Mouse (Mus musculus) testis, adult 2 months (tissue): Measurements from ENCODE around the gene Inhbc. TPM values are rescaled to one million over a fixed set of nuclear protein-coding genes. Genes with fewer than 3 reads are reported as not detected.

Experiments used
- H3K27ac ChIP-seq: fragments of 200-500 bp; 2 replicates; pipeline ENCODE4 v1.5.1; 2012; ENCODE audit warnings: low read depth, low read length; ENCODE audit not compliant: control insufficient read depth, insufficient read depth
- H3K27me3 ChIP-seq: fragments of 200-500 bp; 2 replicates; pipeline ENCODE4 v1.6.1; 2012; ENCODE audit warnings: mild to moderate bottlenecking, low read length, moderate library complexity; ENCODE audit not compliant: control insufficient read depth, insufficient read depth
- H3K36me3 ChIP-seq: fragments of 200-500 bp; 2 replicates; pipeline ENCODE4 v1.6.1; 2012; ENCODE audit warnings: mild to moderate bottlenecking, low read length; ENCODE audit not compliant: control insufficient read depth, insufficient read depth
- H3K4me1 ChIP-seq: fragments of 200-500 bp; 2 replicates; pipeline ENCODE4 v1.6.1; 2012; ENCODE audit warnings: low read length; ENCODE audit not compliant: control insufficient read depth, insufficient read depth
- H3K4me3 ChIP-seq: fragments of 200-500 bp; 2 replicates; pipeline ENCODE4 v1.5.1; 2012; ENCODE audit warnings: low read depth, mild to moderate bottlenecking, low read length, moderate library complexity, mixed read lengths; ENCODE audit not compliant: control insufficient read depth
- CTCF ChIP-seq: fragments of 200-500 bp; IDR thresholded peaks from 2 replicates; pipeline ENCODE4 v1.5.1; 2012; ENCODE audit warnings: low read depth, mild to moderate bottlenecking, inconsistent platforms, low read length, moderate library complexity; ENCODE audit not compliant: control insufficient read depth, insufficient read depth, insufficient replicate concordance
- POLR2A ChIP-seq: fragments of 200-500 bp; IDR thresholded peaks from 2 replicates; pipeline ENCODE4 v1.6.1; 2012; ENCODE audit warnings: low read depth, mild to moderate bottlenecking, inconsistent platforms, low read length, moderate library complexity; ENCODE audit not compliant: control insufficient read depth
- polyA plus RNA-seq: library from polyadenylated mRNA; depleted of rRNA; stranded (reverse); fragments of >200 nt; gene quantifications from 2 replicates; pipeline ENCODE4 v1.2.3, GENCODE M21; 2012

Inhbc gene
- polyA plus RNA-seq, 1 experiment, result 0.05 TPM

GRCm38 (mm10) chr10:127333152-127333551 lies 37.1 kb downstream of the Inhbc start:
- H3K27me3 ChIP-seq, result no peaks in the 10 kb centered on the region
- no peaks in the 10 kb centered on the region for H3K36me3 ChIP-seq
- no peak overlapping the region for H3K27ac ChIP-seq
- no peak overlapping the region for H3K4me3 ChIP-seq
- H3K4me1 ChIP-seq, result no peaks in the 10 kb centered on the region; the same call in 1 of the 2 replicates
- TF ChIP-seq POLR2A (no peak), CTCF (no peak; the same call in 1 of the 2 replicates)

GRCm38 (mm10) chr10:127332211-127332874 lies 37.9 kb downstream of the Inhbc start:
- TF ChIP-seq POLR2A (no peak), CTCF (peak; percentile 52; the same call in 1 of the 2 replicates)
- no peaks in the 10 kb centered on the region for H3K36me3 ChIP-seq
- peak overlapping the region; percentile 64 for H3K4me3 ChIP-seq
- peaks cover 4% of the 10 kb centered on the region; the same call in 1 of the 2 replicates for H3K27me3 ChIP-seq
- peaks cover 3% of the 10 kb centered on the region for H3K4me1 ChIP-seq
- no peak overlapping the region for H3K27ac ChIP-seq

- H3K27ac ChIP-seq, result no peak overlapping the region
- no peaks in the 10 kb centered on the region for H3K36me3 ChIP-seq
- no peak overlapping the region for H3K4me3 ChIP-seq
- peaks cover 17% of the 10 kb centered on the region for H3K4me1 ChIP-seq
- no peak for TF ChIP-seq POLR2A
- TF ChIP-seq CTCF, result no peak
- H3K27me3 ChIP-seq, result peaks cover 7% of the 10 kb centered on the region
These were observed 40.0 kb downstream of the Inhbc start for GRCm38 (mm10) chr10:127330212-127330611.

- H3K4me1 ChIP-seq, result peaks cover 30% of the 10 kb centered on the region
- no peak overlapping the region for H3K27ac ChIP-seq
- TF ChIP-seq POLR2A, result no peak
- no peak for TF ChIP-seq CTCF
- no peaks in the 10 kb centered on the region for H3K36me3 ChIP-seq
- peaks cover 7% of the 10 kb centered on the region for H3K27me3 ChIP-seq
- no peak overlapping the region for H3K4me3 ChIP-seq
These were observed 42.6 kb downstream of the Inhbc start for GRCm38 (mm10) chr10:127327461-127328145.

DNA sequence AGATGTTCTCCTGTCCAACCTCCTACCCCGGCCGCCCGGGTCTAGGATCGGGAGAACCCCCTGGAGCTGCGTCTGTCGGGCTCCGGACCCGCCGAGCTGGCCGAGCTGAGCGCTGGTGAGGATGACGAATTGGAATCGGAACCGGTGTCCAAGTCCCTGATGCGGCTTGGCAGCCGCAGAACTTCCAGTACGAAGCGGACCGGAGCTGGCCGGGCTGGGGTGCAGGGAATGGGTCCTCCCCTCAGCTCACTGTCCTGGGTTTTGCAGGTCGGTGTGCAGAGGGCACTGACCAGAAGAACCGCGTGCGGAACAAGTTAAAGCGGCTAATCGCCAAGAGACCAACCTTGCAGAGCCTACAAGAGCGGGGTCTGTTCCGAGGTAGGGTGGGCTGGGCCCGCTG lies 43.4 kb downstream of the Inhbc start:
- peak overlapping the region; percentile 55 for H3K4me3 ChIP-seq
- H3K36me3 ChIP-seq, result no peaks in the 10 kb centered on the region
- TF ChIP-seq POLR2A, result no peak
- TF ChIP-seq CTCF, result no peak
- peaks cover 7% of the 10 kb centered on the region for H3K27me3 ChIP-seq
- H3K27ac ChIP-seq, result no peak overlapping the region
- peaks cover 30% of the 10 kb centered on the region for H3K4me1 ChIP-seq

- Histone ChIP-seq H3K4me3 (peak overlapping the region; percentile 55), H3K27ac (no peak overlapping the region), H3K27me3 (peaks cover 7% of the 10 kb centered on the region), H3K36me3 (no peaks in the 10 kb centered on the region), H3K4me1 (peaks cover 30% of the 10 kb centered on the region)
- no peak for TF ChIP-seq CTCF
- TF ChIP-seq POLR2A, result no peak
These were observed 44.0 kb downstream of the Inhbc start for GRCm38 (mm10) chr10:127326017-127326801.

- Histone ChIP-seq H3K27me3 (peaks cover 7% of the 10 kb centered on the region), H3K36me3 (no peaks in the 10 kb centered on the region), H3K4me1 (peaks cover 30% of the 10 kb centered on the region), H3K4me3 (no peak overlapping the region), H3K27ac (no peak overlapping the region)
- TF ChIP-seq POLR2A (no peak), CTCF (no peak; the same call in 1 of the 2 replicates)
These were observed 44.7 kb downstream of the Inhbc start for GRCm38 (mm10) chr10:127325454-127326016.
